Mouse (Mus musculus): Measurements from ENCODE around the gene Gm45837. TPM values are rescaled to one million over a fixed set of nuclear protein-coding genes. Genes with fewer than 3 reads are reported as not detected.

The Gm45837 gene
- total and polyA plus RNA-seq, 3 experiments, result 1.2 TPM; not detected in 2

GRCm38 (mm10) chr7:101535102-101535501 lies 124.4 kb downstream of the Gm45837 start:
- no peak for DNase-seq (ENCODE audit: low read depth, low spot score)
- peaks cover 0 to 6% of the 10 kb centered on the region in 2 experiments; a peak in 3 of 4 replicates for H3K27me3 ChIP-seq (ENCODE audit: control insufficient read depth in 1 of 2, insufficient read depth in 2 of 2, low read length in 2 of 2)
- no peaks in the 10 kb centered on the region for H3K36me3 ChIP-seq (ENCODE audit: control insufficient read depth in 1 of 2, insufficient read depth in 2 of 2, low read length in 2 of 2)
- peaks cover 0 to 4% of the 10 kb centered on the region in 2 experiments; a peak in 1 of 4 replicates for H3K4me1 ChIP-seq (ENCODE audit: control insufficient read depth in 1 of 2, insufficient read depth in 2 of 2, low read length in 2 of 2)
- H3K9ac ChIP-seq (ENCODE audit: control insufficient read depth, low read depth, low read length, poor library complexity, severe bottlenecking), result no peak overlapping the region
- H3K79me2 ChIP-seq (ENCODE audit: control insufficient read depth, insufficient read depth, low read length, poor library complexity), result no peaks in the 10 kb centered on the region
- no peak overlapping the region for H3K27ac ChIP-seq (ENCODE audit: control insufficient read depth, low read depth, low read length)
- no peak overlapping the region for H3K4me3 ChIP-seq (ENCODE audit: control insufficient read depth in 1 of 2, insufficient read depth in 1 of 2, low read depth in 2 of 2, low read length in 2 of 2)
- TF ChIP-seq POLR2AphosphoS2 (IDR thresholded peaks at IDR 0.05; ENCODE audit: low read length) (no peak), SIN3A (IDR thresholded peaks at IDR 0.05; ENCODE audit: low read length) (no peak), USF2 (IDR thresholded peaks at IDR 0.05; ENCODE audit: borderline replicate concordance in 1 of 2, insufficient read depth in 1 of 2, low read depth in 1 of 2, low read length in 2 of 2) (no peak)
- no peaks in the 10 kb centered on the region for H3K9me3 ChIP-seq (replicated peaks; ENCODE audit: insufficient read depth, low read length)

- no peak overlapping the region for H3K27ac ChIP-seq (ENCODE audit: control insufficient read depth, low read depth, low read length)
- peaks cover 0 to 6% of the 10 kb centered on the region in 2 experiments; a peak in 3 of 4 replicates for H3K27me3 ChIP-seq (ENCODE audit: control insufficient read depth in 1 of 2, insufficient read depth in 2 of 2, low read length in 2 of 2)
- no peaks in the 10 kb centered on the region for H3K79me2 ChIP-seq (ENCODE audit: control insufficient read depth, insufficient read depth, low read length, poor library complexity)
- DNase-seq (ENCODE audit: low read depth, low spot score), result no peak
- H3K4me1 ChIP-seq (ENCODE audit: control insufficient read depth in 1 of 2, insufficient read depth in 2 of 2, low read length in 2 of 2), result peaks cover 0 to 4% of the 10 kb centered on the region in 2 experiments; a peak in 1 of 4 replicates
- TF ChIP-seq NELFE (IDR thresholded peaks at IDR 0.05; ENCODE audit: low read depth, low read length), result no peak
- TF ChIP-seq CTCF (IDR thresholded peaks at IDR 0.05 in 2 of 3, conservative IDR thresholded peaks at IDR 0.05 in 1 of 3; ENCODE audit: control insufficient read depth in 1 of 3, insufficient read depth in 1 of 3, low read depth in 2 of 3, low read length in 3 of 3, poor library complexity in 1 of 3, severe bottlenecking in 1 of 3), result no peak
- no peak for TF ChIP-seq MYC (IDR thresholded peaks at IDR 0.05; ENCODE audit: low read depth, low read length)
- no peak for TF ChIP-seq ZKSCAN1 (IDR thresholded peaks at IDR 0.05; ENCODE audit: low read depth, low read length)
- no peak for TF ChIP-seq GATA1 (IDR thresholded peaks at IDR 0.05; ENCODE audit: low read depth, low read length)
- no peak for TF ChIP-seq BHLHE40 (IDR thresholded peaks at IDR 0.05; ENCODE audit: borderline replicate concordance, low read depth, low read length)
- no peak for TF ChIP-seq JUND (IDR thresholded peaks at IDR 0.05; ENCODE audit: low read depth, low read length)
- TF ChIP-seq CHD1 (IDR thresholded peaks at IDR 0.05; ENCODE audit: low read depth, low read length), result no peak
- TF ChIP-seq MXI1 (IDR thresholded peaks at IDR 0.05; ENCODE audit: low read depth, low read length), result no peak
- no peak for TF ChIP-seq CHD2 (IDR thresholded peaks at IDR 0.05; ENCODE audit: low read length)
- no peak for TF ChIP-seq UBTF (IDR thresholded peaks at IDR 0.05; ENCODE audit: borderline replicate concordance, insufficient read depth, low read depth, low read length)
- H3K9ac ChIP-seq (ENCODE audit: control insufficient read depth, low read depth, low read length, poor library complexity, severe bottlenecking), result no peak overlapping the region
- H3K4me3 ChIP-seq (ENCODE audit: control insufficient read depth in 1 of 2, insufficient read depth in 1 of 2, low read depth in 2 of 2, low read length in 2 of 2), result no peak overlapping the region
- H3K36me3 ChIP-seq (ENCODE audit: control insufficient read depth in 1 of 2, insufficient read depth in 2 of 2, low read length in 2 of 2), result no peaks in the 10 kb centered on the region
- no peaks in the 10 kb centered on the region for H3K9me3 ChIP-seq (replicated peaks; ENCODE audit: insufficient read depth, low read length)
Measured at GRCm38 (mm10) chr7:101535517-101535916, 124.8 kb downstream of the Gm45837 start.

- Histone ChIP-seq H3K36me3 (ENCODE audit: control insufficient read depth in 1 of 2, insufficient read depth in 2 of 2, low read length in 2 of 2) (no peaks in the 10 kb centered on the region), H3K4me3 (ENCODE audit: control insufficient read depth in 1 of 2, insufficient read depth in 1 of 2, low read depth in 2 of 2, low read length in 2 of 2) (no peak overlapping the region), H3K79me2 (ENCODE audit: control insufficient read depth, insufficient read depth, low read length, poor library complexity) (no peaks in the 10 kb centered on the region), H3K27me3 (ENCODE audit: control insufficient read depth in 1 of 2, insufficient read depth in 2 of 2, low read length in 2 of 2) (peaks cover 0 to 6% of the 10 kb centered on the region in 2 experiments; a peak in 3 of 4 replicates), H3K4me1 (ENCODE audit: control insufficient read depth in 1 of 2, insufficient read depth in 2 of 2, low read length in 2 of 2) (peaks cover 0 to 4% of the 10 kb centered on the region in 2 experiments; a peak in 1 of 4 replicates), H3K9me3 (replicated peaks; ENCODE audit: insufficient read depth, low read length) (no peaks in the 10 kb centered on the region), H3K27ac (ENCODE audit: control insufficient read depth, low read depth, low read length) (no peak overlapping the region), H3K9ac (ENCODE audit: control insufficient read depth, low read depth, low read length, poor library complexity, severe bottlenecking) (no peak overlapping the region)
- peak; percentile 18 for DNase-seq (ENCODE audit: low read depth, low spot score)
- TF ChIP-seq UBTF (IDR thresholded peaks at IDR 0.05; ENCODE audit: borderline replicate concordance, insufficient read depth, low read depth, low read length) (no peak), CHD1 (IDR thresholded peaks at IDR 0.05; ENCODE audit: low read depth, low read length) (no peak), ZMIZ1 (IDR thresholded peaks at IDR 0.05; ENCODE audit: low read depth, low read length) (no peak), CTCF (IDR thresholded peaks at IDR 0.05 in 2 of 3, conservative IDR thresholded peaks at IDR 0.05 in 1 of 3; ENCODE audit: control insufficient read depth in 1 of 3, insufficient read depth in 1 of 3, low read depth in 2 of 3, low read length in 3 of 3, poor library complexity in 1 of 3, severe bottlenecking in 1 of 3) (no peak), ZC3H11A (IDR thresholded peaks at IDR 0.05; ENCODE audit: low read depth, low read length) (no peak), HCFC1 (IDR thresholded peaks at IDR 0.05; ENCODE audit: low read depth, low read length) (no peak), ELF1 (IDR thresholded peaks at IDR 0.05; ENCODE audit: low read depth, low read length) (no peak), GATA1 (IDR thresholded peaks at IDR 0.05; ENCODE audit: low read depth, low read length) (no peak), GABPA (IDR thresholded peaks at IDR 0.05; ENCODE audit: low read depth, low read length) (no peak), TBP (IDR thresholded peaks at IDR 0.05; ENCODE audit: low read depth, low read length) (no peak), BHLHE40 (IDR thresholded peaks at IDR 0.05; ENCODE audit: borderline replicate concordance, low read depth, low read length) (no peak), MEF2A (IDR thresholded peaks at IDR 0.05; ENCODE audit: extremely low read depth, insufficient replicate concordance, low read depth, low read length, poor library complexity, severe bottlenecking) (no peak), MYC (IDR thresholded peaks at IDR 0.05; ENCODE audit: low read depth, low read length) (no peak), CHD2 (IDR thresholded peaks at IDR 0.05; ENCODE audit: low read length) (no peak), TAL1 (IDR thresholded peaks at IDR 0.05; ENCODE audit: low read length) (no peak), SIN3A (IDR thresholded peaks at IDR 0.05; ENCODE audit: low read length) (no peak), EP300 (IDR thresholded peaks at IDR 0.05; ENCODE audit: low read depth in 1 of 2, low read length in 2 of 2) (no peak), RCOR1 (IDR thresholded peaks at IDR 0.05; ENCODE audit: low read depth, low read length) (no peak)
Measured at GRCm38 (mm10) chr7:101537541-101537940, 126.9 kb downstream of the Gm45837 start.

Measured in MEL (cell line).